Mouse (Mus musculus): ENCODE measurements around the gene Bsg.

Bsg gene

DNA sequence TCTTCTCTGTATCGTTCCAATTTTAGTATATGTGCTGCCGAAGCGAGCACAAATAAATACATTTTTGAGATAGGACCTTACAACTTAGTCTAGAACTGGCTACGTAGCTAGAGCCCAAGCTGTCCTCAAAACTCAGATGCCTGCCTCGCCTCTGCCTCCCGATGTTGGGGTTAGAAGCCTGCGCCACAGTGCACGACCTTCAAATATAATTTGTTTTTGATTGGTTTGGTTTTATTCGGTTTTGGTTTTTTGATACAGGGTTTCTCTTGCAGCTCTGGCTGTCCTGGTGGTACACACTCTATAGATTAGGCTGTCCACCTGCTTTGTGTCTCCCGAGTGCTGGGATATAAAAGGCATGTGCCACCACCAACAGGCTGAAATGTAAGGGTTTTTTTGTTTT lies 750 bp upstream of the Bsg start:
- no peak for DNase-seq (ENCODE audit: low spot score in 2 of 2)

DNA sequence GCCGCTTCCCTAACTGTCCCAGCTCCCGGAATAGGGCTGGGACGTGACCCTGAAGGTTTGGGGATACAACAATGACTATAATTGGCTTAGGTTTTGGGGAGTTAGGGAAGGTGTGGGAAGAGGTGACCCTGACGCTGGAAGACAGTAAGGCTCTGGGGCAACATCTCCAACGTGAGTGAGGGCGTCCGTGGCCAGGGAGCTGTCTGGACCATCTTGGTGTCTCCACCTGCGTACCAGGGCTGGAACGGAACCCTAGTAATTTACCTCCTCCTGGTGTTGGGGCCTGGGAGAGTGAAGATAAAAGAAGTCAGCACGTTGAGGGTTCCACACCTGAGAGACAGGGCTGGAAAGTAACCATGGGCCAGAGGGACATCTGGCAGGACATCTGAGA lies 674 bp downstream of the Bsg start:
- no peak for DNase-seq (ENCODE audit: low spot score in 2 of 2)

- DNase-seq (ENCODE audit: low spot score in 2 of 2) = no peak
Observed at GRCm38 (mm10) chr10:79705951-79706350, 1.7 kb downstream of the Bsg start.

DNA sequence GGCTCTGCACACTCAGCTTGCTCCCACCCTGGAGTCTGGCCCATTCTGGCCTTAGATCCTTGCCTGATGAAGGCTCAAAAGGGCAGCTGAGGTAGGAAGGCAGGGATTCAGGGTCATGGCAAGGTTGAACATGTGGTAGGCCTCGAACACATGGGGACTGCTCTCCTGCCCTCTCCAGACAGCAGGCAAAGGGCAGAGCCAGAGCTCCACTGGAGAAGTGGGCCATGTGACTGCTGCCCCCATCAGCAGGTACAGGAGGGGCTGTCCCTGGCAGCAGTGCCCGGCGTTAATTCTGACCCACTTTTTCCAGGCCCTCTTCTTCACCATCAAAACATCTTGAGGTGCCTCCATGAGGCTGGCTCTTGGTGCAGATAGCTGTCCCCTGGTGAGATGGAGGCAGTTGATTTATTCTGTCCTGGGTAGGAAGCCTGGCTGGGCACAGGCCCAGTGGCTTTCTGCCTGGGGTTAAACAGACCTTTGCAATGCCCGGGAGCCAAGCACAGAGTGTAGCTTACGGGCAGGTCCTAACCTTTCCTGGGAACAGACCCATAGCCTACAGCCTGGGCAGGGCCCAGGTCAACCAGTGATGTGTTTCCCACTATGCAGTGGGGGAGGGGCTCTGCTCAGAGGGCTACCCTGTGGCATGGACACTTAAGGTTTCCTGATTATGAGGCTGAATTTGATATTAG lies 2.3 kb downstream of the Bsg start:
- DNase-seq (ENCODE audit: low spot score in 2 of 2) = no peak

- no peak for DNase-seq (ENCODE audit: low spot score in 2 of 2)
Observed at GRCm38 (mm10) chr10:79707162-79707561, 2.9 kb downstream of the Bsg start.

DNA sequence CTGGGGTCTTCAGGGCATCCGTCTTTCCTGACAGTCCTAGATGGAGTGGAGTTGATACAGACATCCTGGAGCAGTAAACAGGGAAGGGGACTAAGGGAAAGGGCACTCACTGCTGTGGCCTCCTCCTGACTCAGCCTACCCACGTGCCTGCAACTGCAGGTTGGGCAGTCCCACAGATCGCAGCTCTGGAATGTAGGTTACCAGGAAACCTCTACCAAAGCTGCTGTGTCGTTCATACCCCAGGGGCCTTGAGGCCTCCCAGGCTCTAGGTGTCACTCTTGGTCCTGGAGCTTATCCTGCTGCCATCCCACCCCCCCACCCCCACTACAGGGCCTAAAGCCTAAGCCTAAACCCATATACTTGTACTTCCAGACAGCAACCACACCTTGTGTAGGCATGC lies 3.5 kb downstream of the Bsg start:
- no peak for DNase-seq (ENCODE audit: low spot score in 2 of 2)

- no peak for DNase-seq (ENCODE audit: low spot score in 2 of 2)
Observed at GRCm38 (mm10) chr10:79708668-79709067, 4.4 kb downstream of the Bsg start.

- DNase-seq (ENCODE audit: low spot score in 2 of 2) = no peak
Observed at GRCm38 (mm10) chr10:79709307-79709706, 5.0 kb downstream of the Bsg start.

GRCm38 (mm10) chr10:79712029-79712428 lies 7.7 kb downstream of the Bsg start:
- no peak for DNase-seq (ENCODE audit: low spot score in 2 of 2)

GRCm38 (mm10) chr10:79712499-79713126 lies 8.3 kb downstream of the Bsg start:
- peak; percentile 80 to 84 for DNase-seq (ENCODE audit: low spot score in 2 of 2)

DNA sequence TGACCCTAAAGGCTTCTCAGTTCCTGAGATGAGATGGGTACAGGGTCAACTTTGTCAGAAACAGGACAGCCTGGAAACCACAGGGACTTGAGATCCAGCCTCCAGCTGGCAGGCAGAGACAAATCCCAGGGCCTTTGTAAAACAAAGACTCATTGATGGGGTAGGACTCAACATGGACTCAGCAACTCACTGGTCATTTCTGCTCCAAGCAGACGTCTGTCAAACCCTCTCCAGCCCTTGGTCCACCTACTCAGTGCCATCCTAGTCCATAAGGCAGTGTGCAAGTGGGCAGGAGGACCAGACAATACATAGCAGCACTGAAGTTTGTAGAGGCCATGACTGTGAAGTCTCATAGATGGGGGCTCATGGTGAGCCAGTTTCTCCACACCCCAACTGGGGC lies 8.9 kb downstream of the Bsg start:
- DNase-seq (ENCODE audit: low spot score in 2 of 2) = no peak

- no peak for DNase-seq (ENCODE audit: low spot score in 2 of 2)
Observed at GRCm38 (mm10) chr10:79714996-79715395, 10.7 kb downstream of the Bsg start.

- no peak for DNase-seq (ENCODE audit: low spot score in 2 of 2)
Observed at GRCm38 (mm10) chr10:79716254-79716987, 12.1 kb downstream of the Bsg start, which contains the start of gene Hcn2. Hcn2 (plus strand) TSS chr10:79716634.

GRCm38 (mm10) chr10:79716988-79717355 lies 12.7 kb downstream of the Bsg start:
- peak; percentile 54 to 64 for DNase-seq (ENCODE audit: low spot score in 2 of 2)

DNA sequence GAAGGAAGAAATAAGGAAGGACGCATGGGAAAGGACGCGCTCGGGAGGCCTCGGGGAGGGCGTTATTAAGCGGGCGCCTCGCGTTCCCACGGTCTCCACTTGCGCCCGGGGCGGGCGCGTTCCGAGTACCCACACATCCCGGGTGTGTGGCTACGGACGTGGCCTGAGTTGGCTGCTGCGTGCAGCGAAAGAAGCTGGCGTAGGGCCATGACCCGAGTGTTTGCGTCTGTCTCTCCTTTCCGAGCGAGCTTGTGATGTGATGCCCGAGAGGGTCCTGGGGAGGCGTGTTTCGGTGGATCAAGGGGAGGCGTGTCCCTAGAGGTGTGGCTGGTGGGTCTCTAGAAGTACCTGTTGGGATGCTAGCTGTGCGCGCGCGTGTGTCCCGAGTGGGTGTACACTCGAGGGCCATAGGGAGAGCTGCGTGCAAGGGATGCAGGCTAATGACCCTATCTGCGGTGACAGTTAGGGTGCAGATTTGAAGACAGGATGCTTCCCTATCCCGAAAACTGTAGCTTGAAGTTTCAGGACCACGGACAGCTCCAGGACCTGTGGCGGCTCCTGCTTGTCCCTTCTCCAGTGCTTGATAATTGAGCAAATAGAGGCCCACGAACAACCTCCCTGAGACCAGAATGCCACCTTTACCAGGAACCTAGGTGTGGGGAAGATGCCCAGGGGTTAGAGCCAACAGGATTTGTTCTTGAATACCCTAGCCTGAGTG lies 13.5 kb downstream of the Bsg start:
- DNase-seq (ENCODE audit: low spot score in 2 of 2) = no peak

DNA sequence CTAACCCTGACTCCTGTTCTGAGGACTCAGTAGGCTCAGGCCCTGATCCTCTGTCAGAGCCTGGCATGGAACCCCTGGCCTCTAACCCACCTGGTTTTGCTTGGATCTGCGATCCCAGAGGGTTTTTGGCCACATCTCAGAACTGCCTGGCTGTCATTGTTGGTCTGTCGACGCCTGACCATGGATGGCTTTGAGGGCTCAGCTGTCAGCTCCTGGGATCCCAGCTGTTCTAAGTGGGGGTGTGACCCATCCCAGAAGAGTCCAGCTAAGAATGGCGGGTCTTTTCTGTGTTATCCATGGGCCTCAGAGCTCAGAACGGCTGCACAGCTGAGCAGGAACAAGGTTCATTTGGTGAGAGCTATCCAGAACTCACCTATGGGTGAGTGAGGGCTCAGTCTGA lies 16.8 kb downstream of the Bsg start:
- DNase-seq (ENCODE audit: low spot score in 2 of 2) = no peak

DNA sequence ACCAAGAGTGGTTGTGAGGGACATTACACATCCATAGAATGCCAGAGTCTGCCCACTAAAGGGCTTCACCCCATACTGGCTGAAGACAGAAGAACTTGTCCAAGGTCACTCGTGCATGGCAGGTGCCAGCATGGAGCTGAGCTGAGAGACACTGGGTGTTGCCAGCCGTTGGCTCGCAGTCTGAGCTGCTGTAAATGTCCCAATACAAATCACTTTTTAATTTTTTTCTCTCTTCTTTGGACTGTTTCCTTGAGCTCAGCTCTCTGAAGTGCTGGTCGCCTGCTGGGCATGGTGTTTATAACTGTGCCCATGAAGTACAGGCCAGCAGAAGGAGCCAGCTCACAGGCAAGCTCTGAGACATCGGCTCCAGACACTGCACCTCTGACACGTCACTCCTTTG lies 18.8 kb downstream of the Bsg start:
- DNase-seq (ENCODE audit: low spot score in 2 of 2) = no peak

DNA sequence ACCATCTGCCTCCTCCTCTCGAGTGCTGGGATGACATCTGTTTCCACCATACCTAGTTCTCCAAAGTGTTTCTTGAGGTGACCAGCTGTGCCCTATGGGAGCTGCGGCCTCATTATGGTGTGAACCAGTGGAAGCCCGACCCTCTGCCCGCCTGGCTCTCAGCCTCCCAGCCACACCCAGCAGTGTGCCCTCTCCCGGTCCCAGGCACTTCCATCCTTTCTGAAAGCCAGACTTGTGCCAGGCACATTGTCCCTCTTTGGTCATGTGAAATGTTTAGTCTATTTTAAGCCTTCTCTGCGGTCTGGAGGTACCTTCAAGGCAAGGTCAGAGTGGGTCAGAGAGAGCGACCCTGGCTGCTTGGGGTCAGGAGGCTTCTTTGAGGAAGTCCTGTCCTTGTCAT lies 19.4 kb downstream of the Bsg start:
- no peak for DNase-seq (ENCODE audit: low spot score in 2 of 2)

DNA sequence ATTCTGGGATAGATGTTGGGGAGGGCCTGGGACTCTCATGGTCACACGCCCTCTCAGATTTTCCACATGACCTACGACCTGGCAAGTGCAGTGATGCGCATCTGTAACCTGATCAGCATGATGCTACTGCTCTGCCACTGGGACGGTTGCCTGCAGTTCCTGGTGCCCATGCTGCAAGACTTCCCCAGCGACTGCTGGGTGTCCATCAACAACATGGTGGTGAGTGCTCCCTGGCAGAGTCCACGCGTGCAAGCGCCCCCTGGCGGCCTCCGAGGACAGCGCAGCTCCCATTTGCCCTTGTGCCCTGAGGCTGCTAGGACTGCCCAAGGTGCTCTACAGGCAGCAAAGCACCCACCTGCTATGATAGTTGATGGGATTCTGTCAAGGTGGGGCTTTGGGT lies 21.8 kb downstream of the Bsg start:
- no peak for DNase-seq (ENCODE audit: low spot score in 2 of 2)

- DNase-seq (ENCODE audit: low spot score in 2 of 2) = peak; percentile 58 to 69
Observed at GRCm38 (mm10) chr10:79728323-79729249, 24.3 kb downstream of the Bsg start.

GRCm38 (mm10) chr10:79729357-79729965 lies 25.2 kb downstream of the Bsg start:
- DNase-seq (ENCODE audit: low spot score in 2 of 2) = peak in 1 of 2 experiments; percentile 54

All from frontal cortex, postnatal 36 days (tissue).